Mouse (Mus musculus) urinary bladder, postnatal 36 days (tissue): Measurements from ENCODE around the gene Rnpep.
A peak's percentile ranks its signal among the peaks of the same experiment; 100 is the strongest.
"Not testable (repeated sequence)": the region's sequence is repeated elsewhere in the genome, so short reads cannot be mapped to it uniquely, and the experiment has no call there.

Source experiments
- DNase-seq, 2 experiments: peaks; one replicate each; pipeline ENCODE4 v3.0.0; 2022; ENCODE audit warnings: low spot score in 2 of 2, mixed read lengths in 1 of 2

The Rnpep gene

DNA sequence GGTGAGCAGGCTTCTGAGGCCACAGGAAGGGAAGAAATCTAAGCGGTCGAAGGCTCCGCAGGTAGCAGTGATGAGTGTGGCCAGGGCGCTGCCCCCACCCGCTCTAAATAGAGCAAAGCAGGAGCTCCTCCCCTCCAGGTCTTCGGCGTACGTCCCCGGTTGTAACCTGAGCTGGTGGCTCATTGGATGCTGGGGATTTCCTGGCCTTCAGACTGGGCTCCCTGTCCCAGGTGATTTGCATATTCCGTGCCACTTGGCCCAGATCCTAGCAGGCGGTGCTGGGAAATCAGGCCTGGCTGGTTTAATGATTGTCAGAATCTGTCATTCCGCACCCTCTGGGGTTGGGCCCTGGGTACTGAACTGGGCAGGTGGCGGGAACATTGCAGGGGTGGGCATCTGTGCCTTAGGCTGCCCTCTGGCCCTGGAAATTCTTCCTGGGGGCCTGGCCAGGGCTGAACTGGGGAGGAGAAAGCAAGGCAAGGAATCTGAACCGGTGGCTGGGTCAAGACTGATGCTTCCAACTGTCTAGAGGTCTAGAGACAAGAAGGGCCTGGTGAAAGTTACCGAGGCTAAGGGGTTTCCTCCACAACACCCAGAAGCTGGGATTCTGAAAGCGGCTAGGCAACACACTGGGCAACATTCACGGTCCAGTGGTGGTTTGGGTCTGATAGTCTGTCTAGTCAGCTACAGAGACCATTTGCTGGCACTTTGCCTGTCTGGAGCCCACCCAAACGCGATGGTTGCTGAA is 25.3 kb downstream of the Rnpep start, which contains the start of gene Elf3:
Elf3 (minus strand) TSS at position 189 of the 748 bp plus-strand sequence.
- DNase-seq: peak; percentile 80 to 86

DNA sequence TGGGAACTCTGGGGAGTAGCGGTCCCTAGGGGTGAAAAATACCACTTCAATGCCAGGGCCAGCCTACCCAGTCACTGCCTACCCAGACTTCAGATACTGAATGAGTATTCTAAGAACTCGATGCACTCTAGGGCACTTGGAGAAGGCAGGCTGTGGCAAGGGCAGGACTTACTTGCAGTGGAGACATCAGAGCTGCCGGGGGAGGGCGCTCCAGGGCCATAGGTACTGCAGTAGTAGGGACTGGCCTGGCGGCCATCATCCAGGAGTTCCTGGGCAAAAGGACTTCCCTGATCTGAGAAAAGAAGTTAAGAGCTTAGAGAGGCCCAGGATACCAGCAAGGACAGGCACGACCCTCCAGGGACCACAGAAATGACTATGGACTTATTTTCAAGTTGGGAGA is 27.6 kb downstream of the Rnpep start:
- DNase-seq: peak; percentile 74 to 76

DNA sequence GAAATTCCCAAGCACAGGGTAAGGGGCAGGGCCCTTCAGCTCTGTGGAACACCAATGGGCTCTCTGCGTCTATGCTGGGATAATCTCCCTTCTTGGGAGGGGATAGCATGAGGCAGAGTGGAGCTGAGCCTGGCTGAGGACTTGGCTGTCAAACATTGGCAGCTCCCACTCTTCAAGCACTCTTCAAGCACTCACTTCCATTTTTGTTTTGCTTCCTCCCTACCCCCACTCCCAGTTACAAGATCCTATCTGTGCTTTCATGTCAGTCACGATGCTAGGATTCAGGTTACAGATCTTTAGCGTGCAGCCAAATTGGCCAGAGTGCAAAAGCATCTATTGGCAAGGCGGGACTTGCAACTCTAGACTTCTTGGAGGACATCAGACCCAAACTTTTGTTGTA is 31.0 kb downstream of the Rnpep start:
- DNase-seq: peak in 1 of 2 experiments; percentile 47

DNA sequence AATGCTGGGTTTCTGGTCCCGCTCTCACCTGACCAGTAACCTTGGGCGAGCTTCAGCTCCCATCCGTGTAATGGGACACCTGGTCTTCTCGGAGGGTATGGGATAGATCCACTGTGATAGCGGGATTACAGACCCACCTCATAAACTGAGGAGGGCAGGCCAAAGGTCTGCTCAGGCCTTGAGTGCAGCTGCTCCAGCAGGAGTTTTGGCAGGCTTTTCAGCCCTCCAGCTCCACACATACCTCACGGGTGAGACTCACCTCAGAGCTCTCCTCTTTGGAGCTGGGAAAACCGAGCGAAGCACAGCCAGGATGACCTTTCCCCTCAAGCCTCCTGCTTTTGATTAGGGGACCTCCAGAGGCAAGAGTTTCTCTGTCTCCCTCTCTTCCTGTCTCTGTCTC is 32.5 kb downstream of the Rnpep start:
- DNase-seq: no peak

DNA sequence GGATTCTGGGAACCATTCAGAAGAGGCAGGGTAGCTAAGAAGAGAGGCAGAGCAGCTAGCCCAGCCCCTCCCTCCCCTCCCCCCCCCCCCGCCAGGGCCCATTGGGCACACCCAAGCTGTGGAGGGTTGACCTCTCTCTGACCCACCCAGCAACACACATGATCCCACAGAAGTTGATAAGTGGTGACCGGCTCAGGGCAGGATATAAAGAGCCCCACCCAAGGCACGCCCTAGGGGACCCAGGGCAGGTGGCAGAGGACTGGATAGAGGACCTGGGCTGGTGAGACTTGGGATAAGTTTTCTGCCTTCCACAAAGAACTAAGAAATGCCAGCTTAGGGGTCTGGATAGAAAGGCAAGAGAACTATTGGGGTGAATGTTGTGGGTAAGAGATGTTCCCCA is 33.2 kb downstream of the Rnpep start:
- no peak for DNase-seq

DNA sequence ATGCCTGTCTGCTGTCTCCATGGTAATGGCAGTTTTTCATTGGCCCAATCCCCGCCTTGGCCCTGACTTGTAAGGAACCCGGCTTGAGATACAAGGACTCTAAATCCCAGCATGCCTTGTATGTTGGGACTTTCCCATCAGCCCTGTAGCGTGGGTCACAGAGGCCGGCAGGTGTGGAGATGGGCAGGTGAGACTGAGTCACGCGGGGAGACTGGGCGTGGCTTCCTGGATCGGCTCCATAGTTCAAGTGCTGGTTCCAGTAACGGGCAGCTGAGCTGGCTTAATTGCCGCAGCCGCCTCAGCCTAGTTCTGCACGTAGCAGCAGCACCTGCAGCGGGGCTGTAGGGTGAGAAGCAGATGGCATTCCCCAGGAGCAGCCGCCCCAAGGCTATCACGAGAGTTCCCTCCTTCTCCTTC is 35.4 kb downstream of the Rnpep start:
- DNase-seq: peak; percentile 69 to 77

DNA sequence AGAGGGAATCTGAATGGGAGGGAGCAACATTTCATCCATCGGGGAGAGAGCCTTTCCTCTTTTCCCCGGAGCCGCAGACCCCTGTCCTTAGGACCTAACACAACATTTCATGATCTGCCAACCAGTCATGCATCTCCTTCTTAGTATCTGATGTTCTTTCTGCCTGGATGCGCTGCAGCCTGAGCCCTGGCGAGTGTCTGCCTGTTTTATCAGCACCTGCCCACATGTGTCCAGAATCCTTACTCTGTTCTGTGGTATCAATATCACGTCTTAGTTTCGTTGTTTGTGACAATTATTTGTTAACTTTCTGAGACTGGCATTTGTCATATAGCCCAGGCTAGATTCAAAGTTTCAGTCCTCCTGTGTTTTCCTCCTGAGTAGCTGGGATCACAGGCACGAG is 39.9 kb downstream of the Rnpep start:
- DNase-seq: no peak

DNA sequence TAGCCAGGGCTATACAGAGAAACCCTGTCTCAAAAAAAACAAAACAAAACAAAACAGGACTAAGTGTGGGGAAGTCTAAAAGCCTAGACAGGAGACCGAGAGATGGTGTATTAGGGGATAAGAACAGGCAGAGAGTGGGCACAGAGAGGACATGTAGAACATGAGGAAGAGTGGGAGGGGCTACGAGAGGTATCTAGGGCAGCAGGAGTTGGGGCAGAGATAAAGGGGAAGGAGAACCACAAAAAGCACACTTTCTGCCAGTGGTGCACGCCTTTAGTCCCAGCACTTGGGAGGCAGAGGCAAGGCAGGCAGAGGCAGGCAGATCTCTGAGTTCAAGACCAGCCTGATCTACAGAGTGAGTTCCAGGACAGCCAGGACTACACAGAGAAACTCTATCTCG is 43.7 kb downstream of the Rnpep start:
- DNase-seq: not testable (repeated sequence)

DNA sequence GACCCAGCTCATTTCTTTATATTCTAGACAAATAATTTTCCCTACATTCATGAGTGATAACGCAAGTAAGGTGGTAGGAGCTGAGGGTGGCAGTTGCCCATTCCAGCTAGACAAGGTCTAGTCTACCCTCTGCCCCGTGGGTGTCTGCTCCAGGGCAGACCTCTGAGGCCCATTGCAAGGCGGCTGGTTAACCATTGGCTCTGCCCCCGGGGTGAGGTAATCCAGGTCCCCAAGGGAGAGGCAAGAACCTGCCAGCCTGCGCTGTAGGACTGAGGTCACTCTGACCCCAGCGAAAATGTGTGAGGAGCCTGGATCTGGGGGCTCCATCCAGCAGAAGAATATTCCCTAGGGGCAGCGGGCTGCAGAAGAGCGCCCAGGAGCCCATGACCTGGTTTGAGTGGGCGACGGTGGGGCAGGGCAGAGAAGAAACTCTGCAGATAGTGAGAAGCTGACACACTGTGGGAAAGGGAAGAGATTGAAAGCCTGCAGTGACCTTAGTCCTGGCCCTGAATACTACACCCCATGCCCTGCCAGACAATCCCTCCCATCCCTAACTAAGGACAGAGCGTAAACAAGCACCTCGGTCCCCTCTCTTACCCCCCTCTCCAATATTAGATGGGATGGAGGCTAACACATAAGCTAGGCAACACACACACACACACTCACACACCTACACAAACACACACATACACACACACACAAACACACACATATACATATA is 46.6 kb downstream of the Rnpep start:
- peak in 1 of 2 experiments; percentile 51 for DNase-seq

DNA sequence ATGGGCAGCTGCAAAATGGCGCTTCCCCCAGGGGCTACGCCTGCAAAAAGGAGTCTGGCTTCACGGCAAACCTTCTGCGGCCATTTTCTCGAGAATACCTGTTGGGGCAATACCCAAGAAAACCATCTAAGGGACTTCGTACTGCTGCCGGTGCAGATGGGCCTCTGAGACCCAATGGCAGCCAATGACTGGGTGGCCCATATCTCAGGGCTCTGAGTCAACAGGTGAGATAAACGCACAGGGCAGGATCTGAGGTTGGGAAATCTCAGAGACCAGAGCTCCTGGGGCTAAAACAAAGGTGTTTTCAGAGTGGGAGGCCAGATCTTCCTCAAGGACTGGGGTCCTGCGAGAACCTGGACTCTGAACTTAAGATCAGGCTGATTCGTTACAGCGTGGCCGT is 49.1 kb downstream of the Rnpep start:
- no peak for DNase-seq

DNA sequence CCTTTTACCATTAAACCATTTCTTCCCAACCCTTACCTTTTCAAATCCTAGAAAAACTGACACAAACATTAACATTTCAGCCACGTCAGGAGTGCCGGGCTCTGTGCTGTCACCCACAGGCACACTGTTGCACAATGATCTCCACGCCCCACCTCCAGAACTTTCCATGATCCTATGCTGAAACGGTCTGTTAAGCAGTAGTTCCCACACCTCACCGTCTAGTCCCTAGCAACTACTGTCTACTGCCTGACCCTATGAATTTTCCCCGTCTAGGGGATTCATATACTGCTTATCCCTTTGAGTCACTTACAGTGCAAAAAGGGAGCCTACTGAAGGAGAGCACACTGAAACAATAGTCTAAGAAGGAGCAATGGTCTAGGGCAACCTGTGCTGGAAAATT is 49.9 kb downstream of the Rnpep start:
- no peak for DNase-seq

DNA sequence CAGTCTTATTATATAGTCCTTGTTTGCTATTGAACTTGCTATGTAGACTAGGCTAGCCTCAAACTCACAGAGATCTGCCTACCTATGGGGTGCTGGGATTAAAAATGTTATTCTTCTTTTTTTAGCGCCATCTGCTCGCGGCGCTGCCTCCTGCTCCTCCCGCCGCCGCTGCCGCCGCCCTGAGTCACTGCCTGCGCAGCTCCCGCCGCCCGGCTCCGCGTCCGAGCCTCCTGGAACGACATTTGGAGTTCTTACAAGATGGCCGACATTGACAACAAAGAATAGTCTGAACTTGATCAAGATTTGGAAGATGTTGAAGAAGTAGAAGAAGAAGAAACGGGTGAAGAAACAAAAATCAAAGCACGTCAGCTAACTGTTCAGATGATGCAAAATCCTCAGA is 52.0 kb downstream of the Rnpep start:
- DNase-seq: not testable (repeated sequence)

DNA sequence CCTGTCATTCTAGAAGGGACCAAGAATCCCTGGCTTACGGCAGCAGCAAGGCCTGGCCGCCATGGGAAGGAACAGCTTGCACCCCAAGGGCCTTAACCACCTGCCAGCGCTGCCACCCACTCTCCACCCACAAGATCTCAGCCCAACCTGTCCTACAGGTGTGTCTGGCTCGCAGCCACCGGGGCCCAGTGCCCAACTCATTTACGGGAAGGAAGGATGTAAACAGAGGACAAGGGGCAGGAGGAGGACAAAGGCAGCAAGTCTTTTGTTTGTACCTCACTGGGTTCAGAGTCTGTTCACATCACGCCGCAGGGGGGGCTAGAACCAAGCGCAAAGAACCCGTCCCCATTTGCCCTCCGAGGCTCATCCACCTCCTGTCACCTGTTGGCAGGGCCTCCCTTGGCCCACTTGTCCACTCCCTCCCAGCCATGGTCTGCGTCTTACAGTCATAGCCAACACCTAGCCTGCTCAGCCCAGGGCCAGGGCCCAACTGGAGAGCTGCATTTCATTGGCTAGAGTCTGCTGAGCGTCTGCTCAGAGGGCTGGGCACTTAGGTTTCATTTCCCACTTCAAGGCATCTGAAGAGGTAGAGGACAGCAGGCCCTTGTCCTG is 56.4 kb downstream of the Rnpep start:
- peak; percentile 75 to 77 for DNase-seq

DNA sequence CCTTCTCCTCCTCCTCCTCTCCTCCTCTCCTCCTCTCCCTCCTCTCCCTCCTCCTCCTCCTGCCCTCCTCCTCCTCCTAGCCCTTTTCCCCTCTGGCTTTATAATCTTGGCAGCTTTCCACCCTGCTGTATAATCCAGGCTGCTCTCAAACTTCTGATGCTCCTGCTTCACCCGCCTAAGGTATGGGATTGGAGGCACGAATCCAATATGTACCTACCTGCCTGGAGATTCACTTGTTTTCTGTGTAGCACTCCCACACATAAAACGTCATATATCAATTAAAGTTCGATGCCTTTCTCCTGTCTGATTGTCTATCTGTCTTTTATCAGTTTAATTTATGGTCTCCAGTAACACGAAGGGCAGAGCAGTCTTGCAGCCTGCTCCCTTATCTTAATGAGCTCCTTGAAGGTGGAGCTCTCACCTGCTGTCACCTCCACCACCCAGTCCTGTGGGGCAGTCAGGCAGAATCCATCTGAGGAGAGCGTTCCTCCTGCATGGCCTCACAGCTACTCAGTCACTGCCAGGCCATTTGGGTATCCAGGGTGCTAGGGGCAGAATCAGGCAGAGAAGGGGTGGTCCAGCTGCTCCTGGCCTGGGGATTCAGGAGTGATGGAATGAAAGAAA is 58.8 kb downstream of the Rnpep start:
- no peak for DNase-seq

DNA sequence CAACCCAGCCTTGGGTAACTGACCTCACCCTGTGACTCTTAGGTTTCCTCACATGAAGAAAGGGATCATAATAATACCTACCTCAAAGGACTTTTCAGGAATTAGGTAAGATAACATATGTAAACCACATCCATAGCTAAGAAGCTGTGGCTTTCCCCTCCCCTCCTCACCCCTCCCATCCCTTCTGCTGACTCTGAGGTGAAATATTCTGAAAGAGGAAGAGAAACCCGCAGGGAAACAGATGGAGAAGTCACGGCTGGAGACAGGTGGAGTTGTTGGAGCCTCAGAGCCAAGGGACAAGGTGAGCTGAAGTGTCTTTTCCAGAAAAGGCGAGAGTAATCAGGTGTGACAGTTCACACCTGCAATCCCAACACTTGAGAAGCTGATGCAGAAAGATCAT is 59.7 kb downstream of the Rnpep start:
- DNase-seq: no peak

DNA sequence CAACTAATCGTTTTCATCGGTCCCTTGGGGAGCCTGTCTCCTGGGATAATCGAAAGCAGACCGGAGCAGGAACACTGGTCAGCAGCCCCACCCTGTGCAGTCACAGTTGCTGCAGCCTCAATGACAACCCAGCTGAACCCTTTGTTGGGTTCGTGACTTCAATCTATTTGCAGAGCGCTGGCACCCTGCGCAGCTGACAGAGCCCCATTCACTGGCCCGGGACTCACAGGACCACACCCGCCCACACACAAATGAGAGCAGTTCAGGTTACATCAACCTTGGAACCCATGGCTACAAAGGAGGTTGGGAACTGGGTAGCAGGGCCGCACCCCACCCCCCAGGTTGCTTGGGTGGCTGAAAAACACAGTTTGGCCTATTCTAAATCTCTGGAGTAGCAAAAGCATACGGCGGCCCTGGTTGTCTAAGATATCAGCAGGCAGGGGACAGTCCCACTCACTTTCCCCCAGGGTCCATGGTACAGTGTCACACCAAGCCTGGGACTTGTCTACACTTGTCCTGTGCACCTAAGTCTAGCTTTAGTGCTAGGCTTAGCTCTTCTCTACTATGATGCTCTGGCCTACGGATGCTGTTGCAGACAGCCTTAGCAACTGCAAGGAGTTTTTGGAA is 66.2 kb downstream of the Rnpep start:
- DNase-seq: no peak

DNA sequence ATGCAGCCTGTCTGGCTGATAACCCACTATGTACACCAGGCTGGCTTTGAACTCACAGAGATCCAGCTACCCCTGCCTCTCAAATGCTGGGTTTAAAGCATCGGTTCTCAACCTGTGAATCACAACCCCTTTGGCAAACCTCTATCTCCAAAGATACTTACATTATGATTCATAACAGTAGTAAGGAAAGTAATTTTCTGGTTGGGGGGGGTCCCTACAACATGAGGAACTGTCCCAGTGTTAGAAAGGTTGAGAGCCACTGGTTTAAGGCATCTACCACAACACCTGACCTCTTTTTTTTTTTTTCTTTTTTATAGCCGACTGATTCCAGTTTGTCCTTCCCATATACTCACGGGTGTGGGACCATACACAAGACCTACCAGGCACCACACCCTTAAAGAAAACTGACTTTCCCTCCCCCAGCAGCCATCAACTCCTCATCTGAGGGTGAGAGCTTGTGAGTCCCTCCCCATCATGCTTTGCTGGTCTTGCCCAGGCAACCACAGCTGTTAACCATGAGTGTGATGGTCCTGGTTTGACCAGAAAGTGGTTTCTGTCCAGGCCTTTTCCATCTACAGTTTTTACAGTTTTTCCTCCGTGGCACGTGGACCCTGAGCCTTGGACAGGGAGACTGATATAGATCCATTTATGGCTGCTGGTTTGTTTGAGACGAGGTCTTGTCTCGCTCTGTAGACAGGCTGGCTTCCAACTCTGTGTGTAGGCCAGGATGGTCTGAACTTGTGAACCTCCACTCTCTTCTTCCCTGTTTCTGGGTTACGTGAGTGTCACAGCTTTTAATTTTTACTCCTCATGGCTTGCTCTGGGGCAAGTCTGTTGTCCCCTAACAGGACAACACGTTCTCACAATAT is 69.9 kb downstream of the Rnpep start:
- no peak for DNase-seq
